15 mouse cellular contexts compared by ENCODE assay signal in the genomic region with DNA sequence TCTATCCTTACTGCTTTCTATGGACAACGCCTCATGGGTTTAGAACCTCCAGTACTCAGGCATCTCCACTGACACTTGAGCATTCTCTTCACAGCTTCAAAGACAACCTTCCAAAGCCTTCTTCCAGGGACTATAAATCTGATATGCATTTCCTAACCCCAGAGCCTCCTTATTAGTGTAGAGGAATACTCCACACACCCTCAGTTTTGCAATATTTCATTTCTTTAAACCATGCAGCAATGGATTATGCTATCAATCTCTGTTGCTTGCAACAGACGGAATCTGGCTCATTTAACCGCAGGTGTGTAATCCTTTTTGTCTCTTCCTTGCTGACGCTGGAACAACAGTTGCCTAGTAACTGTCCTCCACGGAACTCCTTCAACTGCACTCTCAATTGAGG.
"Had no signal": no experiment of that assay in that cellular context is flagged by ENCODE, and none has a peak within 500 bp of the region (broad histone marks: within the 10 kb centered on the region; RNA-seq: fewer than 3 reads in every experiment).

No protein-coding gene starts in this region.

- DNase-seq: heart, postnatal 10 days; heart, postnatal 14 days; heart, postnatal 36 days; heart, postnatal 4 days; kidney, adult 11 months; kidney, adult 18-20 months; kidney, adult 2 months; kidney, adult 8-10 months; kidney, adult 9 months; kidney, postnatal 10 days; kidney, postnatal 14 days; kidney, postnatal 25 days; kidney, postnatal 36 days; kidney, postnatal 4 days; layer of hippocampus, postnatal 36 days had no signal
